Comparison of ENCODE assay signal across 10 mouse cellular contexts in the genomic region with DNA sequence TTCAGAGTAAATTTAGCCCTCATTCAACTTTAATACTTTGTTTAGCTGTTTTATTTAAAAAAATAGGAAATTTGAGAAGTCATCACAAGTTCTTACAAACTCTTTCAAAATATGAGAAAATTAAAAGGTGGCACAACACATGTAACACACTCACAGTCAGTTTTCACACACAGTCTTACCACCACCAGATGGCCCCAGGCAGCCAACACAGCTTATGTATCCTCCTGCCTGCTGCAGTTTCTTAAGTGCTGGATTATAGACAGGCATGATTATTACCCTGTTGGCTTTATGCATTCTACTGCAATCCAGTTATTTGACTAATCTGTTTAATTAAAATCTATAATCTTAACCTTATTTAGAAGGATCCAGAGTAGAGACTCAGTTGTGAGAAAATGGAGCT. TPM values are rescaled to one million over a fixed set of nuclear protein-coding genes. Genes with fewer than 3 reads are reported as not detected.
DNase-seq lines count a peak whose midpoint lies in the region; ATAC-seq and TF ChIP-seq lines count a peak whose summit lies in the region.
"Had no signal": no experiment of that assay in that cellular context is flagged by ENCODE, and none has a peak within 500 bp of the region (broad histone marks: within the 10 kb centered on the region; RNA-seq: fewer than 3 reads in every experiment).

No protein-coding gene starts in this region.

- H3K27ac ChIP-seq in forebrain, embryonic 13.5 days, result no peak overlapping the region
- no peak overlapping the region for H3K27ac ChIP-seq in forebrain, embryonic 12.5 days
- H3K27ac ChIP-seq in hindbrain, embryonic 11.5 days (ENCODE audit: low read depth, low read length), result no peak overlapping the region
- H3K27ac ChIP-seq: heart, embryonic 15.5 days; liver, embryonic 13.5 days had no signal

- no peak for TF ChIP-seq POLR2A in brain, embryonic 14.5 days (IDR thresholded peaks at IDR 0.05; ENCODE audit: borderline replicate concordance, extremely low read depth, insufficient read depth, insufficient read length, poor library complexity, severe bottlenecking)

- no peak overlapping the region for H3K4me2 ChIP-seq in forebrain, embryonic 13.5 days
- no peak overlapping the region for H3K4me2 ChIP-seq in forebrain, embryonic 12.5 days
- H3K4me2 ChIP-seq in hindbrain, embryonic 11.5 days (replicated peaks; ENCODE audit: low read depth, low read length), result no peak overlapping the region
- H3K4me2 ChIP-seq: heart, embryonic 15.5 days; liver, embryonic 13.5 days had no signal

- H3K4me3 ChIP-seq in forebrain, embryonic 13.5 days, result no peak overlapping the region
- no peak overlapping the region for H3K4me3 ChIP-seq in forebrain, embryonic 12.5 days (replicated peaks)
- no peak overlapping the region for H3K4me3 ChIP-seq in hindbrain, embryonic 11.5 days (ENCODE audit: low read depth, low read length)
- H3K4me3 ChIP-seq: heart, embryonic 15.5 days; liver, embryonic 13.5 days had no signal

- peaks cover 14% of the 10 kb centered on the region for H3K36me3 ChIP-seq in forebrain, embryonic 13.5 days (ENCODE audit: poor library complexity, severe bottlenecking)
- H3K36me3 ChIP-seq in forebrain, embryonic 12.5 days (replicated peaks), result peaks cover 9% of the 10 kb centered on the region
- H3K36me3 ChIP-seq in hindbrain, embryonic 11.5 days (ENCODE audit: control insufficient read depth, insufficient read depth, low read length), result 0 out of 2 replicates have a peak, but pooled peaks cover 2% of the 10 kb centered on the region

- no peaks in the 10 kb centered on the region for H3K9me3 ChIP-seq in forebrain, embryonic 13.5 days (replicated peaks)
- H3K9me3 ChIP-seq in forebrain, embryonic 12.5 days, result no peaks in the 10 kb centered on the region
- H3K9me3 ChIP-seq in hindbrain, embryonic 11.5 days (ENCODE audit: control insufficient read depth, low read length), result no peaks in the 10 kb centered on the region
- H3K9me3 ChIP-seq: heart, embryonic 15.5 days; liver, embryonic 13.5 days had no signal

- no peaks in the 10 kb centered on the region for H3K4me1 ChIP-seq in forebrain, embryonic 13.5 days
- H3K4me1 ChIP-seq in forebrain, embryonic 12.5 days, result no peaks in the 10 kb centered on the region
- H3K4me1 ChIP-seq in hindbrain, embryonic 11.5 days (replicated peaks; ENCODE audit: control insufficient read depth, insufficient read depth, low read length), result no peaks in the 10 kb centered on the region
- H3K4me1 ChIP-seq: heart, embryonic 15.5 days; liver, embryonic 13.5 days had no signal

- DNase-seq in left cerebral cortex, adult 18-20 months (ENCODE audit: low spot score in 2 of 2), result peak; percentile 15
- no peak for DNase-seq in left cerebral cortex, adult 8-10 months (ENCODE audit: low spot score in 2 of 2)
- peak; percentile 68 for DNase-seq in brain, embryonic 14.5 days (ENCODE audit: low read depth)
- DNase-seq in right cerebral cortex, adult 2 months (ENCODE audit: low spot score in 2 of 2), result peak; percentile 17 to 27
- no peak for DNase-seq in hindbrain, embryonic 11.5 days (ENCODE audit: low spot score)
- no peak for DNase-seq in ovary, postnatal 10 days (ENCODE audit: low spot score)
- DNase-seq: liver, embryonic 13.5 days had no signal

- H3K9ac ChIP-seq in forebrain, embryonic 13.5 days, result no peak overlapping the region
- H3K9ac ChIP-seq in forebrain, embryonic 12.5 days, result no peak overlapping the region
- H3K9ac ChIP-seq in hindbrain, embryonic 11.5 days (ENCODE audit: low read depth, low read length), result no peak overlapping the region
- H3K9ac ChIP-seq: heart, embryonic 15.5 days; liver, embryonic 13.5 days had no signal

- peak; percentile 20; the same call in 1 of the 2 replicates for TF ChIP-seq CTCF in brain, embryonic 14.5 days (IDR thresholded peaks at IDR 0.05; ENCODE audit: borderline replicate concordance, extremely low read depth, insufficient read depth, insufficient read length)

- peak; percentile 79 for ATAC-seq in forebrain, embryonic 13.5 days
- no peak for ATAC-seq in forebrain, embryonic 12.5 days (ENCODE audit: low FRiP score)
- no peak for ATAC-seq in hindbrain, embryonic 11.5 days (ENCODE audit: low FRiP score)

- H3K27me3 ChIP-seq in forebrain, embryonic 13.5 days, result no peaks in the 10 kb centered on the region
- H3K27me3 ChIP-seq in forebrain, embryonic 12.5 days, result no peaks in the 10 kb centered on the region
- no peaks in the 10 kb centered on the region for H3K27me3 ChIP-seq in hindbrain, embryonic 11.5 days (ENCODE audit: control insufficient read depth, insufficient read depth, low read length)
- H3K27me3 ChIP-seq: heart, embryonic 15.5 days; liver, embryonic 13.5 days had no signal

RNA-seq across cellular contexts. Expression of gene Slc4a7, which starts 12.1 kb away (rescaled TPM):
- 40.3 and 45.1 TPM in 2 replicates for polyA plus RNA-seq in forebrain, embryonic 13.5 days (2015; fragmentation: Nextera tagmentation; extraction: Ambion mirVana)
- polyA plus RNA-seq in forebrain, embryonic 12.5 days (2016; fragmentation: Nextera tagmentation; extraction: Ambion mirVana), result 46.9 and 51.8 TPM in 2 replicates
- 10 to 100 TPM; 16.6 to 17.5 TPM for total RNA-seq in left cerebral cortex, adult 18-20 months (2021)
- 10 to 100 TPM; 17.7 to 19.7 (median 19.4) TPM for total RNA-seq in left cerebral cortex, adult 8-10 months (2022)
- polyA plus RNA-seq in brain, embryonic 14.5 days (2012; rRNA removed), result 32.9 and 33.6 TPM in 2 replicates
- 27.0 and 38.4 TPM in 2 replicates for polyA plus RNA-seq in hindbrain, embryonic 11.5 days (2014; fragmentation: Nextera tagmentation; extraction: Ambion mirVana)

Comparison
In these comparisons a context has a peak if more than half of its experiments do, and no peak if none do; other contexts are left out.
1. DNase-seq: peak in left cerebral cortex, adult 18-20 months (2 of 2), brain, embryonic 14.5 days (single experiment) and right cerebral cortex, adult 2 months (2 of 2); none in left cerebral cortex, adult 8-10 months (0 of 2), hindbrain, embryonic 11.5 days (single experiment) and ovary, postnatal 10 days (single experiment).